Mouse (Mus musculus) CH12.LX (cell line): ENCODE data around the gene Dnah7b.
"Not testable (repeated sequence)": the region's sequence is repeated elsewhere in the genome, so short reads cannot be mapped to it uniquely, and the experiment has no call there.

Experiments used
- BHLHE40 ChIP-seq: IDR thresholded peaks from 2 replicates; pipeline ENCODE4 v1.6.1; 2011; ENCODE audit warnings: mild to moderate bottlenecking, low read depth, low read length, improper control_type of control experiment
- CHD1 ChIP-seq: IDR thresholded peaks from 2 replicates; pipeline ENCODE4 v1.6.1; 2012; ENCODE audit warnings: low read depth, low read length, improper control_type of control experiment, inconsistent platforms
- CHD2 ChIP-seq: IDR thresholded peaks from 2 replicates; pipeline ENCODE4 v1.6.1; 2011; ENCODE audit warnings: low read length, improper control_type of control experiment
- CTCF ChIP-seq, 2 experiments: IDR thresholded peaks in 1 of 2; conservative IDR thresholded peaks in 1 of 2; 2 replicates each; pipeline ENCODE4 v1.5.1; 2011 to 2012; ENCODE audit warnings: low read depth in 2 of 2, low read length in 2 of 2, improper control_type of control experiment in 1 of 2, inconsistent platforms in 1 of 2, mild to moderate bottlenecking in 1 of 2, moderate library complexity in 1 of 2
- JUN ChIP-seq: IDR thresholded peaks from 2 replicates; pipeline ENCODE4 v1.6.1; 2011; ENCODE audit warnings: low read depth, mild to moderate bottlenecking, low read length, improper control_type of control experiment, moderate library complexity; ENCODE audit not compliant: insufficient read depth
- MAFK ChIP-seq: IDR thresholded peaks from 2 replicates; pipeline ENCODE4 v1.6.1; 2011; ENCODE audit warnings: low read length, improper control_type of control experiment; ENCODE audit not compliant: insufficient replicate concordance
- MEF2A ChIP-seq: IDR thresholded peaks from 2 replicates; pipeline ENCODE4 v1.6.1; 2014; ENCODE audit warnings: low read depth, mild to moderate bottlenecking, inconsistent platforms, low read length, improper control_type of control experiment, borderline replicate concordance
- POLR2A ChIP-seq: IDR thresholded peaks from 2 replicates; pipeline ENCODE4 v1.6.1; 2011; ENCODE audit warnings: low read depth, mild to moderate bottlenecking, improper control_type of control experiment, low read length
- TBP ChIP-seq: conservative IDR thresholded peaks from 2 replicates; pipeline ENCODE4 v1.6.1; 2011; ENCODE audit warnings: low read depth, low read length, improper control_type of control experiment
- TCF12 ChIP-seq: IDR thresholded peaks from 2 replicates; pipeline ENCODE4 v1.6.1; 2014; ENCODE audit warnings: low read depth, mild to moderate bottlenecking, inconsistent platforms, low read length, improper control_type of control experiment
- USF2 ChIP-seq: conservative IDR thresholded peaks from 2 replicates; pipeline ENCODE4 v1.6.1; 2011; ENCODE audit warnings: low read depth, low read length, improper control_type of control experiment
- ZKSCAN1 ChIP-seq: IDR thresholded peaks from 2 replicates; pipeline ENCODE4 v1.6.1; 2012; ENCODE audit warnings: low read depth, inconsistent platforms, low read length, improper control_type of control experiment, borderline replicate concordance

- TF ChIP-seq CHD2; POLR2A; BHLHE40; CHD1; USF2; TCF12; CTCF (conservative IDR thresholded peaks at IDR 0.05 in 1 of 2, IDR thresholded peaks at IDR 0.05 in 1 of 2; ENCODE audit: low read depth in 2 of 2, low read length in 2 of 2); JUN; ZKSCAN1; MAFK; TBP; MEF2A: not testable (repeated sequence)
These were observed 144.0 kb downstream of the Dnah7b start for GRCm38 (mm10) chr1:46210014-46210588.
